Mouse (Mus musculus) frontal cortex, postnatal 36 days (tissue): Measurements from ENCODE around the gene Ppp1r14a.

Source experiments
- DNase-seq, 2 experiments: peaks; one replicate each; pipeline ENCODE4 v3.0.0; 2022; ENCODE audit warnings: low spot score in 2 of 2

The Ppp1r14a gene

DNA sequence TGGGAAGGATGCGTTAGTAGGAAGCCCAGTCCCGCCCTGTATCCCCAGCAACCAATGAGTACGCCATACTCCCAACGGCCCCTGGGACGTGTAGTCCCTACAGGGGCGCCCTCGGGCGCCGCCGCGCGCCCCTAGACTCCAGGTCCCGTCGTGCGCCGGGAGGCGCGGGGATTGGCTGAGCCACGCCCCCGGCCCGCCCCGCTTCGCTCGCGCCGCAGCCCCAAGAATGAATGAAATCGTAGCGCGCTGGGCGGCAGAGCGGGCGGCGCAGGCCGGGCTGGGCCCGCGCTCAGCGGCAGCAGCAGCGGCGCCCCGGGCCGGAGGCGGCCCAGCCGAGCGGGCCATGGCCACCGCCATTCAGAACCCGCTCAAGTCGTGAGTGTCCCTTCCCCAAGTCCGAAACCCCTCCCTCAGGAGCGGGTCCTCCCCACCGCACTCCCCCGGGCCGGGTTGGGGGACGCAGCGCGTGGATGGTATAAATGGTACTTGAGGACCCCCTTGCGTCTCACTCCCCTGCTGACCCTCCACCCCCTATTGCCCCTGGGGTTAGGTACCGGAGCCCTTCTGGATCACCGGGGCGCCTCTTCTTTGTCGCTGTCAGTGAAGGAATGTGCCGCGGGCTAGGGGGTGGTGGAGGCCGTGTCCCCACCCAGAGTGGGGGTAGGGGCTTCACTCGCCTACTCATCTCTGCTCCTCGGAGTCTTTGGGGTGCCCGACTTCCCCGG lies 14.8 kb downstream of the Ppp1r14a start, which contains the start of gene Dpf1:
TSS of gene Dpf1 (plus strand) at position 214 of the 725 bp plus-strand sequence.
- peak; percentile 84 to 92 for DNase-seq

GRCm38 (mm10) chr7:29304463-29305262 lies 15.6 kb downstream of the Ppp1r14a start:
- DNase-seq, result peak in 1 of 2 experiments; percentile 55

- no peak for DNase-seq
Measured at GRCm38 (mm10) chr7:29305263-29305988, 16.3 kb downstream of the Ppp1r14a start.

DNA sequence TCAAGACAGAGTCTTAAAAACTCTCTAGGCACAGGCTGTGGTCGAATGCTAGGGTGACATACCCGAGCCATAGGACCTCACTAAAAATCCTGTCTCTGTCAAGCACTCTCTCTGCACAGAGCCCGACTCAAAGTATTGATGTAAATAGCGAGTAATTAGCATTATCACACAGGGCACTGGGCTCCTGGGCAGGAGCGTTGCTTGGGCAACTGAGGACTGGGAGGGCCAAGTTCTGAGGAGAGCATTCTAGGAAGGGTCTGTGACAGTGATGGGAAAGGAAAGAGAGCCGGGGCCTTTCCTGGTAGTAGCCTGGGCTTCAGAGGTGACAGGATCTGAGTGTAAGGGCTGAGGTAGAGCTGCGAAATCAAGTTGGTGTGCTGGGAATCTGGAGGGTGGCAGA lies 17.0 kb downstream of the Ppp1r14a start:
- no peak for DNase-seq

DNA sequence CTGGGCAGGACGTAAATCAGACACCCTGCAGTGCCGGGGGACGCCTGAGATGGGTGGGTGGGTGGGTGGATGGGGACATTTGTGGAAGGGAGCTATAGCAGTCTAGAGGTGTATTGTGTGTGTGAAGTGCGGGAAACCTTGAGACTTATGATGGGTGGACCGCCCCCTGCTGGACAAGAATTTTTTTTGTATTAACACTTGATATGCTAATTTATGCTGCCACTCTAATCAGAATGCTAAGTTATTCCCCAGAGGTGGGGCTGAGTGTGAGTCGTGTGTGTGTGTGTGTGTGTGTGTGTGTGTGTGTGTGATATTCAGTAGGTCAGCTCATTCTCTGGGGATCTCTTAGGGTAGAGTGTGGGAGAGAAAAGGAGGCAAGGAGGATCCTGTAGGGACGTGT lies 17.5 kb downstream of the Ppp1r14a start:
- peak in 1 of 2 experiments; percentile 67 for DNase-seq

GRCm38 (mm10) chr7:29307350-29308104 lies 18.4 kb downstream of the Ppp1r14a start:
- DNase-seq, result peak; percentile 93

GRCm38 (mm10) chr7:29309221-29309721 lies 20.2 kb downstream of the Ppp1r14a start:
- peak; percentile 65 to 66 for DNase-seq

DNA sequence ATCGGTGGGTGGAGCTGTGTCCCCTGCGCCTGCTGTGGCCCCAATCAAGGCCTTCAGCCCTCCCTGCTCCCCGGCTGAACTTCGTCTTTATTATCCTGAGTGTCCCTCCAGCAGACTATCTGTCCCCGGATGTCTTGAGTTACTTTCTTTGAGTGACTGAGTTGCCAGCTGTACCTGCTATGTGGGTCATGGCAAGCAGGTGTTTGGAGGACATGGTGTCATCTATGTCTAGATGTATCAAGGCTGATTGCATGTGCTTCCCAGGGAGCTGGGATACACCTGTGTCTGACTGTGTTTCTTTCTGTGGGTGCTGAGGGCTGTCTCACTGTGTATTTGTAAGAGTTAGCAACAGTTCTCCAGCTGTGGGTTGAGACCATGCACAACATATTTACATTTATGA lies 20.6 kb downstream of the Ppp1r14a start:
- DNase-seq, result no peak

DNA sequence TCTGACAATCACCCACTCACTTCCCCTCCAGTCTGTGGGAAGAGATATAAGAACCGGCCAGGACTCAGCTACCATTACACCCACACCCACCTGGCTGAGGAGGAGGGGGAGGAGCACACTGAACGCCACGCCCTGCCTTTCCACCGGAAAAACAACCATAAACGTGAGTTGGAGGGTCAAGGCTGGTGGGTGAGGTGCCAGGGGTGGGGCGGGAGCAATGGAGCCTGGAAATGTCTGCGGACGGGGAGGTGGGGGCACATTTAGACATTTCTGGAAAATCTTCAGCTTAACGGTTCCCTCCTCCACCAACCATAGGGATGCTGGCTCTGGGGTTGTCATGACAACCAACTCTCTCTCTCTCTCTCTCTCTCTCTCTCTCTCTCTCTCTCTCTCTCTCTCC lies 23.9 kb downstream of the Ppp1r14a start:
- peak; percentile 68 to 69 for DNase-seq

DNA sequence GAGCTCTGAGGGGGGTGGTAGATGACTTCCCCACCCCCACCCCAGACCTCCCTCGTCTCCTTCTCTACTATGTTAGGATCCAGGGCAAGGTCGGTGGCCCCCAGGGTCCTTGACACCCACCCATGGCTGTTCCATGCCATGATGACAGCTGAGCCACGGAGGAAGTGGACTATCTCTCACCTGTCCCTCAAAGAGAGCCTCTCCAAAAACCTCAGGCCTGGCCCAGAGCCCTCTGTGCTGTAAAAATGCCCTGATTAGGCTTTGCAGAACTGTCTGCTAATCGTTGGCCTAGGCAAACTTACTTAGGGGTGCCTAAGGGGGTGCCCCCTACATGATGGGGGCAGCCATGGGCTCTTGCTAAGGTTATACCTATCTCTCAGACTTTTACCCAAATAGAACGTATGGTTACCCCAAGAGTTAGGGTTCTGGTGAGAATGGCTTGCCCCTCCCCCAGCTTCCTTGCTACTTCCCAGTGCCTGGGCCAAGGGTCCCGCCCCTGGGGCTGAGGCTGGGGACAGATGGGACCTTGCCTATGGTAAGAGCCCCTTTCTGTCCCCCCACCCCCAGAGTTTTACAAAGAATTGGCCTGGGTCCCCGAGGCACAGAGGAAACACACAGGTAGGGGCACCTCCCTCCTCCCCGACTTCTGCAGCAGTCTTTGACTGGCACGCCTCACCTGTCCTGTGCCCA lies 24.6 kb downstream of the Ppp1r14a start:
- DNase-seq, result no peak

DNA sequence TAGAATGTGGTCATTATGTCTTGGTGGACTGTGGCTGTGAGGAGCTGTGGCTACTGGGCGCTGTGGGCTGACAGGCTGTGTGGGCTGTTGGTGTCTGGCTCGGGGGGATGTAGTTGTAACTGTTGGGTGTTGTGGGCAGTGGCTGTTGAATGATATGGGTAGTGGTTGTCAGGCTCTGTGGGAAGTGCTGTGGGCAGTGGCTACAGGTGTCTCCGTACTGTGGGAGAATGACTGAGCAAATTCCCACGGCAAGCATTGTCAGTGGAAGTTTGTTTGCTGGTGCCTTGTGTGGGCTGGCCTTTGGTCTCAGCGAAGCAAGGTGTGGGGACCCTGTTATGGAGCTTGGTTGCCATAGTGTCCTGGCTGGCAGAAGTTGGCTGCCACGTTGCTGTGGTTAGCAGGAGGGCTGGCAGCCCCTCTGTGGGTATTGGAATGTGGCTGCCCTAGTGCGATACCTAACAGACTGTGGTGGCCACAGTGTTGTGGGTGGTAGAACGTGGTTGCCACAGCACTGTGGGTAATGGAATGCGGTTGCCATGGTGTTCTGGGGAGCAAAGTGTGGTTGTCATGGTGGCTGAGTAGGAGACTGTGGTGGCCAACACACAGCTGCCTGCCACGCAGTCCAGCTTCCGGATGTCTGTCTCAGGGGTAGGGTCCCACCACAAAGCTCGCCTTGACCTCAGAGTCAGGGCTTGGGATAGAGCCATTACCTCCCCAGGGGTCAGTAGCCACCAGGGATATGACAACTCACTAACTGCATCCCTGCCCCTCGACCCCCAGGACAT lies 25.9 kb downstream of the Ppp1r14a start:
- peak; percentile 67 to 81 for DNase-seq

GRCm38 (mm10) chr7:29316137-29316734 lies 27.1 kb downstream of the Ppp1r14a start:
- DNase-seq, result peak; percentile 53 to 58

DNA sequence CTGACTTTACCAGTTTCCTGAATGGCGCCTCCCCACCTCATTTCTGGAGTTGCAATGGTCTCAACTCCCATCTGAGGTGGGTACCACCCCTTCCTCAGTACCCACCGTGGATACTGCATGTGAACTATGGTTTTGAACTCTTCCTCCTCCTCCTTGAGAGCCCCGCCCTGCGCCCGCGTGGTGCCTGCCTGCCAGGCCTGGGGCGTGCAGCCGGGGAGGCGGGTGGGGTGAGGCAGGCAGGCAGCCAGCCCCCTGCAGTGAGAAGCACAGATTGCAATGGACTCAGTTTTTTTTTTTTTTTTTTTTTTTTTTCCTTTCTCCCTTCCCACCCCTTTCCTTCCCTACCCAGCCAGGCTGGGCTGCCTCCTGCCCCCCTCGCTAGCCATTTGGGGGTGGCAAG lies 27.9 kb downstream of the Ppp1r14a start:
- DNase-seq, result peak in 1 of 2 experiments; percentile 75

GRCm38 (mm10) chr7:29317558-29317957 lies 28.4 kb downstream of the Ppp1r14a start:
- DNase-seq, result peak in 1 of 2 experiments; percentile 60

DNA sequence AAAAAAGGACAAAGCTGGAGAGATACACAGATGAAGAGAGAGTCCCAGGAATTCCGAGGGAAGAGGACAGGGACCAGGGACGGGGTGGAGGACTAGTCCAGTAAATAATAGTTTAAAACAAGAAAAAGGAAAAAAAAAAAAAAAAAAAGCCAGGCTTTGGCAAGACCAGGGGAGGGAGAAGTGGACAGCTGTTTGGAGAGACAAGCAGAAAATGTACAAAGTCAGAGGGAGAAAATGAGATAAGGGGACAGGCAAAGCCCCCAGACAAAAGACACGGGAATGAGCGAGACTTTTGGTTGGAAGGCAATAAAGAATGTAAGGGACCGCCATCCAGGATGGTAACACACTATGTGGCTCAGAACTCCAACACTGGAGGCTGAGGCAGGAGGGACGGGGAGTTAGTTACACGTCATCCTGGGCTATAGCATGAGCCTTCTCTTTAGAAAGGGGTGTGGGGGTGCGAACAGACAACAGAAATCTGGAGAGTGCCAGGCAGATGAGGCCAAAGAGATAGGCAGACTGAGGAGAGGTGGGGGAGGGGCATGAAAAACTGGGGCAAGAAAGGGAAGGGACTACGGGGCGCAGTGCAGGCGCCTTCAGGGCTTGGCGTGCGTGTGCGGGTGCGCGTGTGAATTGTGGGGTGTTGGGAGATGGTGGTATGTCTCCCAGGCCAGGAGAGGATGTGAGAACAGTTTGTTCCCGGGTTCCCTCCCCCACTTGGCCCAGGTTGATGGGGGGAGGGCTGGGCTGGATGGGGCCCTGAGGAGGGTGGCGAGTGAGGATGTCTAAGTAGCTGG lies 29.2 kb downstream of the Ppp1r14a start:
- peak in 1 of 2 experiments; percentile 61 for DNase-seq

GRCm38 (mm10) chr7:29319337-29320307 lies 30.5 kb downstream of the Ppp1r14a start:
- DNase-seq, result no peak

DNA sequence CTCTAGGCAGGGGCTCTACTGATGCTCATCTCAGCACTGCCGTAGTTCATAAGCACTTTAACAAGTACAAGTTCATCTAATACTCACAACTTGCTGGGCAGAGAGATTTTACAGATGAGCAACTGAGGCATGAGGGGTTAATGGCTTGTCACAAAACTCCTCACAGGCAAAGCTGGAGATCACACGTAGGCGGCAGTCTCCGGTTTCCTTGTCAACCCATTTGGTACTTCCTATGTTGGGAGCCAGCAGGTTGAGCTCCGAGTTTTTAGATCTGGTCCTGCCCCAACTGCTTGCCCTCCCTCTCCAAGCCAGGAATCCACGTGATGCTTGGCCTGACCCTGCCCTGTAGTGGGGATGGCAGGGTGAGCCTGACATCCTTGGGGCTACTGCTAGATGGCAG lies 38.0 kb downstream of the Ppp1r14a start:
- DNase-seq, result no peak
